Mouse (Mus musculus): ENCODE data around the gene Erp27. TPM values are rescaled to one million over a fixed set of nuclear protein-coding genes. Genes with fewer than 3 reads are reported as not detected.
"Not testable (repeated sequence)": the region's sequence is repeated elsewhere in the genome, so short reads cannot be mapped to it uniquely, and the experiment has no call there.

Erp27 gene
- polyA plus RNA-seq, 1 experiment from 2014 or later: 0.22 TPM

- no peak for DNase-seq (ENCODE audit: low spot score)
- no peaks in the 10 kb centered on the region for H3K27me3 ChIP-seq (replicated peaks; ENCODE audit: control insufficient read depth, insufficient read depth, low read length)
- peaks cover 29% of the 10 kb centered on the region for H3K4me1 ChIP-seq (ENCODE audit: control insufficient read depth, insufficient read depth, low read length)
- H3K4me2 ChIP-seq (ENCODE audit: low read depth, low read length): no peak overlapping the region
- peak overlapping the region; percentile 52 for H3K27ac ChIP-seq (replicated peaks; ENCODE audit: low read depth, low read length)
- H3K9ac ChIP-seq (ENCODE audit: low read depth, low read length): no peak overlapping the region
- 54% methylated on average over 4 of the region's 4 CpGs for WGBS
- no peak overlapping the region for H3K4me3 ChIP-seq (ENCODE audit: low read depth, low read length)
- ATAC-seq (ENCODE audit: low read depth): no peak
- H3K36me3 ChIP-seq (ENCODE audit: control insufficient read depth, insufficient read depth, low read length): no peaks in the 10 kb centered on the region
- H3K9me3 ChIP-seq (ENCODE audit: control insufficient read depth, low read length): no peaks in the 10 kb centered on the region
These were observed 23.8 kb downstream of the Erp27 start for GRCm38 (mm10) chr6:136898222-136898621.

GRCm38 (mm10) chr6:136897789-136898188 is 24.2 kb downstream of the Erp27 start:
- H3K27ac ChIP-seq (replicated peaks; ENCODE audit: low read depth, low read length): 0 out of 2 replicates have a peak overlapping the region, but pooled peaks have one; percentile 52

DNA sequence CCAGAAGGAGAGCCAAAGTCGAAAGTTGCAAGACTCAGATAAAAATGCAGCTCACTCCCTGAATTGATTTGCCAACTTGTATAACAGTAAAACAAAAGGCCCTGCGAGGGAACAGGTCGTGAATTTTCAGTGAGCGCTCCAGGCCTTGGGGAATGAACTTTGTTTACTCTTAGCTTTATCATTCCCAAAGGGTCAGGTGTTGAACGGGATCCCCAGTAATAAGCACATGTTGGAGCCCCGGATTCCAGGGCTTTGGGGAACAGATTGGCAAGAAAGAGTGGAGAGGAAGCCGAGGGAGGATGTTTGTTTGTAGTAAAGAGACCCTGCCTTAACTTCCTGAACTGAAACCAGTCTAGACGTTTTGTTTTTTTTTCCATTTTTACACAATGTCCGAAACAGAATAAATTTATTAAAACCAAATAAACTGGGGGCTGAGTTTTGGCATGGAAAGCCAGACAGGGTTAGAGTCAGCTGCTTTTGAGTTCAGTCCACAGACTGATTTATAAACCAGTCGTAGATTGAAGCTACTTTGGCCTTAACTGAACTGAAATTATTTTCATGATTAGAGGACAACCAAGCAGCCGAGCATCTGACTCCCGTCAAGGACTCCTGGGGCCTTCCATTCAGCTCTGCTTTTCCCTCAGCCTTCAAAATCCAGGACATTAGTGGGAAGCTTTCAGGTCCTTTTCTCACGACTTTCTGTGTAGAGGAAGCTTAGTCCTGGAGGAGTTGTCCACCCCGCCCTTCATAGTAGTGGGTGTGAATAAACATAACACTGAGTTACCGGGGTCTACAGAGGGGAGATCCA is 27.2 kb downstream of the Erp27 start:
- 42% methylated on average over 15 of the region's 15 CpGs for WGBS
- no peaks in the 10 kb centered on the region for H3K27me3 ChIP-seq (replicated peaks; ENCODE audit: control insufficient read depth, insufficient read depth, low read length)
- no peak overlapping the region for H3K4me3 ChIP-seq (ENCODE audit: low read depth, low read length)
- H3K4me2 ChIP-seq (ENCODE audit: low read depth, low read length): no peak overlapping the region
- ATAC-seq (ENCODE audit: low read depth) (no peak), DNase-seq (ENCODE audit: low spot score) (peak; percentile 50)
- H3K4me1 ChIP-seq (ENCODE audit: control insufficient read depth, insufficient read depth, low read length): peaks cover 29% of the 10 kb centered on the region
- no peaks in the 10 kb centered on the region for H3K9me3 ChIP-seq (ENCODE audit: control insufficient read depth, low read length)
- no peak overlapping the region for H3K9ac ChIP-seq (ENCODE audit: low read depth, low read length)
- H3K36me3 ChIP-seq (ENCODE audit: control insufficient read depth, insufficient read depth, low read length): no peaks in the 10 kb centered on the region
- H3K27ac ChIP-seq (replicated peaks; ENCODE audit: low read depth, low read length): peak overlapping the region; percentile 67

More at GRCm38 (mm10) chr6:136897789-136898188, 24.2 kb downstream of the Erp27 start:
- Histone ChIP-seq H3K36me3 (ENCODE audit: control insufficient read depth, insufficient read depth, low read length) (no peaks in the 10 kb centered on the region), H3K9ac (ENCODE audit: low read depth, low read length) (no peak overlapping the region), H3K4me3 (ENCODE audit: low read depth, low read length) (no peak overlapping the region), H3K4me1 (ENCODE audit: control insufficient read depth, insufficient read depth, low read length) (peaks cover 29% of the 10 kb centered on the region), H3K9me3 (ENCODE audit: control insufficient read depth, low read length) (no peaks in the 10 kb centered on the region), H3K4me2 (ENCODE audit: low read depth, low read length) (no peak overlapping the region), H3K27me3 (replicated peaks; ENCODE audit: control insufficient read depth, insufficient read depth, low read length) (no peaks in the 10 kb centered on the region)
- ATAC-seq (ENCODE audit: low read depth) (no peak), DNase-seq (ENCODE audit: low spot score) (peak; percentile 70)
- 50% methylated on average over 4 of the region's 4 CpGs for WGBS

GRCm38 (mm10) chr6:136892002-136892401 is 30.0 kb downstream of the Erp27 start:
- H3K4me2 ChIP-seq (ENCODE audit: low read depth, low read length): no peak overlapping the region
- 89% methylated on average over 2 of the region's 2 CpGs for WGBS
- no peak overlapping the region for H3K4me3 ChIP-seq (ENCODE audit: low read depth, low read length)
- H3K4me1 ChIP-seq (ENCODE audit: control insufficient read depth, insufficient read depth, low read length): peaks cover 17% of the 10 kb centered on the region
- no peak overlapping the region for H3K9ac ChIP-seq (ENCODE audit: low read depth, low read length)
- H3K9me3 ChIP-seq (ENCODE audit: control insufficient read depth, low read length): no peaks in the 10 kb centered on the region
- no peak overlapping the region for H3K27ac ChIP-seq (replicated peaks; ENCODE audit: low read depth, low read length)
- no peak for DNase-seq (ENCODE audit: low spot score)
- no peaks in the 10 kb centered on the region for H3K27me3 ChIP-seq (replicated peaks; ENCODE audit: control insufficient read depth, insufficient read depth, low read length)
- H3K36me3 ChIP-seq (ENCODE audit: control insufficient read depth, insufficient read depth, low read length): no peaks in the 10 kb centered on the region
- no peak for ATAC-seq (ENCODE audit: low read depth)

DNA sequence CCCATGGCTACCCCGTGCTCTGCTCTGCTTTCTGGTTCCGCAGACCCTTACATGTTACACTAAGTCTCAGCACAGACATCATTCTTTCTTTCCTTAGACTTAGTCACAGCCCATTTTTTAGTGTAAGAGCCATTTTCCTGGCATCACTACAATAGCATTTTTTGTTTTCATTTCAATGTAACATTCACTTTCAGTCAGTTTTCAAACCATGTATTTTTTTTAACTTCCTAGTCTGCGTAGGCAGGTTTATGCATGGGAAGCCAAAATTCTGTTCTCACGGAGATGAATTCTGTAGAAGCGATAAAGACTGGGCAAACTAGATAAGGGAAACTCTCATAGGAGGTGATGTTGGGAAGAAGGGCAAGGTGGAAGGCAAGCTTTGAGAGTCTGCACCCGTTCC is 32.4 kb downstream of the Erp27 start:
- no peak overlapping the region for H3K27ac ChIP-seq (replicated peaks; ENCODE audit: low read depth, low read length)

DNA sequence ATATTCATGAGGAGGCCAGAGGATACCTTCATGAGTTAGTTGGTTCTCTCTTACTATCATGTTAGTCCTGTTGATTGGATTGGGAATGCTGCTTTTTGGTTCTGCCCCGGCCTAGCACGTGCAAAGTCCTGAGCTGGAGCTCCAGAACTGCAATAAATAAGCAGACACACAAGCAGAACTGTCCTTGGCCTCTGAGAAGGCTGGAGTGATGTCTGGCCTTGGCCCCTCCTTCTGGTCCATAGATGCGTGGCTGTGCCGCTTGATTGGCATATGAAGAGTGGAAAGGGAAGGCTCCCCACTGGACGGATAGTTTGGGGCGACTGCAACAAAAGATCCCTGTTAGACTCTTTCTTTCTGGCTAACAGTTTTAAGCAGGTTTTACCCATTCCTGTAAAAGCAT is 32.9 kb downstream of the Erp27 start:
- H3K4me2 ChIP-seq (ENCODE audit: low read depth, low read length): no peak overlapping the region
- H3K4me3 ChIP-seq (ENCODE audit: low read depth, low read length): no peak overlapping the region
- H3K4me1 ChIP-seq (ENCODE audit: control insufficient read depth, insufficient read depth, low read length): no peaks in the 10 kb centered on the region; the same call in 1 of the 2 replicates
- H3K9me3 ChIP-seq (ENCODE audit: control insufficient read depth, low read length): no peaks in the 10 kb centered on the region
- 82% methylated on average over 6 of the region's 6 CpGs for WGBS
- DNase-seq (ENCODE audit: low spot score) (no peak), ATAC-seq (ENCODE audit: low read depth) (no peak)
- H3K36me3 ChIP-seq (ENCODE audit: control insufficient read depth, insufficient read depth, low read length): no peaks in the 10 kb centered on the region
- H3K27me3 ChIP-seq (replicated peaks; ENCODE audit: control insufficient read depth, insufficient read depth, low read length): no peaks in the 10 kb centered on the region
- H3K27ac ChIP-seq (replicated peaks; ENCODE audit: low read depth, low read length): no peak overlapping the region
- no peak overlapping the region for H3K9ac ChIP-seq (ENCODE audit: low read depth, low read length)

More for the DNA sequence above, 32.4 kb downstream of the Erp27 start:
- H3K27me3 ChIP-seq (replicated peaks; ENCODE audit: control insufficient read depth, insufficient read depth, low read length): no peaks in the 10 kb centered on the region
- H3K4me1 ChIP-seq (ENCODE audit: control insufficient read depth, insufficient read depth, low read length): peaks cover 4% of the 10 kb centered on the region
- no peak overlapping the region for H3K4me3 ChIP-seq (ENCODE audit: low read depth, low read length)
- H3K9me3 ChIP-seq (ENCODE audit: control insufficient read depth, low read length): no peaks in the 10 kb centered on the region
- no peak overlapping the region for H3K4me2 ChIP-seq (ENCODE audit: low read depth, low read length)
- WGBS: 89% methylated on average over 6 of the region's 6 CpGs
- no peak for DNase-seq (ENCODE audit: low spot score)
- no peaks in the 10 kb centered on the region for H3K36me3 ChIP-seq (ENCODE audit: control insufficient read depth, insufficient read depth, low read length)
- ATAC-seq (ENCODE audit: low read depth): no peak
- H3K9ac ChIP-seq (ENCODE audit: low read depth, low read length): no peak overlapping the region

- H3K9me3 ChIP-seq (ENCODE audit: control insufficient read depth, low read length): no peaks in the 10 kb centered on the region
- no peak overlapping the region for H3K4me2 ChIP-seq (ENCODE audit: low read depth, low read length)
- no peak overlapping the region for H3K9ac ChIP-seq (ENCODE audit: low read depth, low read length)
- 0 out of 2 replicates have a peak, but pooled peaks cover 6% of the 10 kb centered on the region for H3K4me1 ChIP-seq (ENCODE audit: control insufficient read depth, insufficient read depth, low read length)
- ATAC-seq (ENCODE audit: low read depth) (no peak), DNase-seq (ENCODE audit: low spot score) (no peak)
- H3K27me3 ChIP-seq (replicated peaks; ENCODE audit: control insufficient read depth, insufficient read depth, low read length): no peaks in the 10 kb centered on the region
- H3K4me3 ChIP-seq (ENCODE audit: low read depth, low read length): no peak overlapping the region
- H3K27ac ChIP-seq (replicated peaks; ENCODE audit: low read depth, low read length): no peak overlapping the region
- WGBS: 64% methylated on average over 9 of the region's 9 CpGs
- H3K36me3 ChIP-seq (ENCODE audit: control insufficient read depth, insufficient read depth, low read length): no peaks in the 10 kb centered on the region
These were observed 34.1 kb downstream of the Erp27 start for GRCm38 (mm10) chr6:136887854-136888253.

DNA sequence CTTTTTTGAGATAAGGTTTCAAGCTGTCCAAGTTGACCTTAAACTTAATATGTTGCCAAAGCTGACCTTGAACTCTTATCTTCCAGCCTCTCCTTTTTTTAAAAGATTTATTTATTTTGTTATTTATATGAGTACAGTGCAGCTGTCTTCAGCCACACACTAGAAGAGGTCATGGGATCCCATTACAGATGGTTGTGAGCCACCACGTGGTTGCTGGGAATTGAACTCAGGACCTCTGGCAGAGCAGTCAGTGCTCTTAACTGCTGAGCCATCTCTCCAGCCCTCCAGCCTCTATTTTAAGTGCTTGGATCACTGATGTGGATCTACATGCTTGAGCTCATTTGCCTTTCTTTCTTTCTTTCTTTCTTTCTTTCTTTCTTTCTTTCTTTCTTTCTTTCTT is 37.2 kb downstream of the Erp27 start:
- ATAC-seq (ENCODE audit: low read depth); H3K4me2 ChIP-seq (ENCODE audit: low read depth, low read length); H3K4me1 ChIP-seq (ENCODE audit: control insufficient read depth, insufficient read depth, low read length); H3K36me3 ChIP-seq (ENCODE audit: control insufficient read depth, insufficient read depth, low read length); H3K9me3 ChIP-seq (ENCODE audit: control insufficient read depth, low read length); H3K9ac ChIP-seq (ENCODE audit: low read depth, low read length); H3K4me3 ChIP-seq (ENCODE audit: low read depth, low read length); H3K27me3 ChIP-seq (replicated peaks; ENCODE audit: control insufficient read depth, insufficient read depth, low read length); DNase-seq (ENCODE audit: low spot score); H3K27ac ChIP-seq (replicated peaks; ENCODE audit: low read depth, low read length): not testable (repeated sequence)
- 25% methylated on average over 1 of the region's 1 CpGs for whole genome bisulfite sequencing

- Histone ChIP-seq H3K36me3 (ENCODE audit: control insufficient read depth, insufficient read depth, low read length) (no peaks in the 10 kb centered on the region), H3K27ac (replicated peaks; ENCODE audit: low read depth, low read length) (no peak overlapping the region), H3K4me3 (ENCODE audit: low read depth, low read length) (no peak overlapping the region), H3K27me3 (replicated peaks; ENCODE audit: control insufficient read depth, insufficient read depth, low read length) (no peaks in the 10 kb centered on the region), H3K4me1 (ENCODE audit: control insufficient read depth, insufficient read depth, low read length) (0 out of 2 replicates have a peak, but pooled peaks cover 6% of the 10 kb centered on the region), H3K4me2 (ENCODE audit: low read depth, low read length) (no peak overlapping the region), H3K9me3 (ENCODE audit: control insufficient read depth, low read length) (no peaks in the 10 kb centered on the region), H3K9ac (ENCODE audit: low read depth, low read length) (no peak overlapping the region)
- ATAC-seq (ENCODE audit: low read depth) (no peak), DNase-seq (ENCODE audit: low spot score) (no peak)
- WGBS: 94% methylated on average over 6 of the region's 6 CpGs
These were observed 38.0 kb downstream of the Erp27 start for GRCm38 (mm10) chr6:136883961-136884360.

All from embryonic facial prominence, embryonic 14.5 days (tissue).